Mouse (Mus musculus): ENCODE results near the gene Zfp524.
A peak's percentile ranks its signal among the peaks of the same experiment; 100 is the strongest.
"Not testable (repeated sequence)": the region's sequence is repeated elsewhere in the genome, so short reads cannot be mapped to it uniquely, and the experiment has no call there.

The Zfp524 gene

GRCm38 (mm10) chr7:5014251-5015117, at the start of gene Zfp524, which contains the start of gene Fiz1:
Gene Zfp524, plus strand, starts transcription at chr7:5014415.
Gene Fiz1, minus strand, starts transcription at chr7:5014697.
- peak; percentile 93 for DNase-seq (ENCODE audit: low spot score)

GRCm38 (mm10) chr7:4964988-4965387, 49.2 kb upstream of the Zfp524 start:
- no peak for DNase-seq (ENCODE audit: low spot score)

GRCm38 (mm10) chr7:4971068-4971467, 43.1 kb upstream of the Zfp524 start, which contains the start of gene Sbk3:
Gene Sbk3, minus strand, starts transcription at chr7:4971168.
- no peak for DNase-seq (ENCODE audit: low spot score)

- DNase-seq (ENCODE audit: low spot score) = no peak
Observed at GRCm38 (mm10) chr7:4971710-4972109, 42.5 kb upstream of the Zfp524 start.

- DNase-seq (ENCODE audit: low spot score) = no peak
Observed at GRCm38 (mm10) chr7:4972321-4973047, 41.7 kb upstream of the Zfp524 start.

GRCm38 (mm10) chr7:4975455-4975854, 38.8 kb upstream of the Zfp524 start:
- no peak for DNase-seq (ENCODE audit: low spot score)

GRCm38 (mm10) chr7:4976832-4977231, 37.4 kb upstream of the Zfp524 start:
- DNase-seq (ENCODE audit: low spot score) = no peak

GRCm38 (mm10) chr7:4988250-4988649, 26.0 kb upstream of the Zfp524 start:
- DNase-seq (ENCODE audit: low spot score) = no peak

GRCm38 (mm10) chr7:4993347-4993998, 20.7 kb upstream of the Zfp524 start:
- DNase-seq (ENCODE audit: low spot score) = no peak

GRCm38 (mm10) chr7:4993999-4994788, 20.0 kb upstream of the Zfp524 start:
- no peak for DNase-seq (ENCODE audit: low spot score)

- DNase-seq (ENCODE audit: low spot score) = no peak
Observed at GRCm38 (mm10) chr7:4995268-4996002, 18.8 kb upstream of the Zfp524 start.

GRCm38 (mm10) chr7:4996003-4996895, 18.0 kb upstream of the Zfp524 start, which contains the start of gene Zfp579:
Gene Zfp579, minus strand, starts transcription at chr7:4996158.
- peak; percentile 93 for DNase-seq (ENCODE audit: low spot score)

- DNase-seq (ENCODE audit: low spot score) = no peak
Observed at GRCm38 (mm10) chr7:4996934-4997333, 17.3 kb upstream of the Zfp524 start.

- DNase-seq (ENCODE audit: low spot score) = no peak
Observed at GRCm38 (mm10) chr7:4999876-5000275, 14.3 kb upstream of the Zfp524 start.

- DNase-seq (ENCODE audit: low spot score) = not testable (repeated sequence)
Observed at GRCm38 (mm10) chr7:5002876-5003275, 11.3 kb upstream of the Zfp524 start.

GRCm38 (mm10) chr7:5008229-5008628, 6.0 kb upstream of the Zfp524 start:
- no peak for DNase-seq (ENCODE audit: low spot score)

- no peak for DNase-seq (ENCODE audit: low spot score)
Observed at GRCm38 (mm10) chr7:5012681-5013513, 1.3 kb upstream of the Zfp524 start.

- peak; percentile 90 for DNase-seq (ENCODE audit: low spot score)
Observed at GRCm38 (mm10) chr7:5015118-5016001, 1.1 kb downstream of the Zfp524 start, which contains the start of gene Gm44973. Gene Gm44973, plus strand, starts transcription at chr7:5015496.
